Mouse (Mus musculus) stomach, postnatal 0 days (tissue): Measurements from ENCODE around the gene Naa38.

Experiments
- CTCF ChIP-seq: IDR thresholded peaks from 2 replicates; pipeline ENCODE4 v1.5.1; 2016; ENCODE audit warnings: antibody characterized with exemption, low read depth, mild to moderate bottlenecking, moderate library complexity
- EP300 ChIP-seq: optimal IDR thresholded peaks from 2 replicates; pipeline ENCODE3; 2016; ENCODE audit warnings: antibody characterized with exemption

DNA sequence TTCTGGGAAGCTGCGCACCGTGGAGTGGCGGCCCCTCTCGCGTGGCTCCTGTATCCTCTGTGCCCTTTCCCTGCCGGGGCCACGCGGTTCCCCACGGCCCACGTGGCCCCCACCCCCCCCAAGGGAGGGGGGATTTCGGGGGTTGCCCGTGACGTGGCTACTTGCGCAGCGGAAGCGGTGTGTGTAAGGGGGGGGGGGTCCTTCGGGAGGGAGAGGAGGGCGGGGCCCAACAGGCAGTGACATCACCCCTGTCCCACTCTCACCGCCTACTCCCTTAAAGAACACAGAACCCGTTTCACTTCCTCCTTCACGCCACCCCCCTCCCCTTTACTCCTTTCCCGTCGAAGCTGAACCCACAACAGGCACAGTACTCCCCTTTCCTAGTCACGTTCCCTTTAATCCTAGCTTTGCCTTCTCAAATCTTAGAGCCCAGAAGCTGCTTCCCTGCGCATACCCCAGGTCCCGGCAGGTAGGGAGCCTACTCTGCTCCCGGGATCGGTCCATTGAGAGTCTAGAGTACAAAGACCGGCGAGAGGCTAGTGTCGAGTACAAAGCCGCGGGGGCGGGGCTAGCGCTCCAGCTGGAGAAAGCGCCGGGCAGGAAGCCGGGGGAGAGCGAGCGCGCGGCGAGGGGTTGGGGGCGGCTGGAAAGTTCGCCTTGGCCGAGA is 14.2 kb downstream of the Naa38 start:
- TF ChIP-seq CTCF (no peak), EP300 (no peak)
